Mouse (Mus musculus) left cerebral cortex, postnatal 36 days (tissue): ENCODE results near the gene Selenof. TPM values are rescaled to one million over a fixed set of nuclear protein-coding genes. Genes with fewer than 3 reads are reported as not detected.

Source experiments
- DNase-seq, 2 experiments: peaks; one replicate each; pipeline ENCODE4 v3.0.0; 2021 to 2022; ENCODE audit warnings: low spot score in 2 of 2, mixed read lengths in 1 of 2
- intact Hi-C: fragments of 180-260 bp; cut with DNase I; formaldehyde crosslinking; loops from one replicate; pipeline ENCODE4 v1.15.1; 2025
- total RNA-seq, 2 experiments: library from RNA; stranded (reverse); gene quantifications; 2 replicates each; pipeline ENCODE4 v1.2.3; 2021

Selenof gene
- total RNA-seq, 2 experiments from 2014 or later, result 205 to 224 TPM

- DNase-seq, result no peak
- intact Hi-C loops, result no loop called here
These were observed 53.0 kb downstream of the Selenof start for GRCm38 (mm10) chr3:144622930-144623612.

GRCm38 (mm10) chr3:144625691-144626090, 55.6 kb downstream of the Selenof start:
- no peak for DNase-seq
- intact Hi-C loops, result no loop called here

GRCm38 (mm10) chr3:144628005-144628914, 58.2 kb downstream of the Selenof start:
- DNase-seq, result no peak
- intact Hi-C loops, result no loop called here

- no peak for DNase-seq
- intact Hi-C loops, result no loop called here
These were observed 58.8 kb downstream of the Selenof start for GRCm38 (mm10) chr3:144628915-144629230.

- intact Hi-C loops, result no loop called here
- no peak for DNase-seq
These were observed 65.1 kb downstream of the Selenof start for GRCm38 (mm10) chr3:144635236-144635635.

- no peak for DNase-seq
- intact Hi-C loops, result no loop called here
These were observed 68.0 kb downstream of the Selenof start for GRCm38 (mm10) chr3:144638110-144638509.

GRCm38 (mm10) chr3:144639387-144639786, 69.3 kb downstream of the Selenof start:
- intact Hi-C loops, result no loop called here
- no peak for DNase-seq

- intact Hi-C loops, result no loop called here
These were observed 69.9 kb downstream of the Selenof start for GRCm38 (mm10) chr3:144640033-144640432.

GRCm38 (mm10) chr3:144642141-144642540, 72.0 kb downstream of the Selenof start:
- intact Hi-C loops, result no loop called here
- DNase-seq, result no peak

More at GRCm38 (mm10) chr3:144640033-144640432, 69.9 kb downstream of the Selenof start:
- no peak for DNase-seq

GRCm38 (mm10) chr3:144643301-144643871, 73.3 kb downstream of the Selenof start:
- intact Hi-C loops, result no loop called here
- DNase-seq, result peak in 1 of 2 experiments; percentile 15

- intact Hi-C loops, result no loop called here
- no peak for DNase-seq
These were observed 74.1 kb downstream of the Selenof start for GRCm38 (mm10) chr3:144644202-144644601.

Other genes starting within 250 kb of the Selenof start
- gene Hs2st1, start 123 bp upstream of the Selenof start, total RNA-seq, result 10 to 100 TPM; 56.2 to 58.7 TPM
- 10 to 100 TPM; 59.0 to 62.9 TPM for gene Sh3glb1, start 150.0 kb downstream of the Selenof start, total RNA-seq
- under 1 TPM; 0.22 to 0.25 TPM for gene Clca3a1, start 190.7 kb downstream of the Selenof start, total RNA-seq
- under 1 TPM; 0.15 to 0.57 TPM for gene Clca3a2, start 249.2 kb downstream of the Selenof start, total RNA-seq